In the genomic region with DNA sequence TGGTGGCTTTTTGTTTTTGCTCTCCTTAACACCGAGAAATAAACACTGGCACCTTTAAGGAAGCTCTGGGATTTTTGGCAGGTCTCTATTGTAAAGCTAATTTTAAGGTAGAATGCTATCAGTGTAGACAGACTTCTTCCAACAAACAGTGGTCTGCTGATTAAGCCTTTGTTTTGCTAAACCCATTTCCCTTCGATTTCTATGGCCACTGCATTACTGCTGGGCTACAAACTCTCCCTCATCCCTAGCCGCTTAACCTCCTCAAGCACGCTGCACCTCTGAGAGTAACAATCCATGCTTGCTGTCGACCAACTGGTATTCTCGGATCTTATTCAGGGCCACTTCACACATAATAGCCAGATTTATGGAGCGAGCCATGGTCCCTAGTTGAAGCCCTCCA, we compare ENCODE assay signal across 7 mouse cellular contexts. TPM values are rescaled to one million over a fixed set of nuclear protein-coding genes. Genes with fewer than 3 reads are reported as not detected.
A peak's percentile ranks its signal among the peaks of the same experiment; 100 is the strongest.
DNase-seq lines count a peak whose midpoint lies in the region; ATAC-seq and TF ChIP-seq lines count a peak whose summit lies in the region.

No protein-coding gene starts in this region.

- ATAC-seq in lung, postnatal 0 days: no peak
- ATAC-seq in embryonic facial prominence, embryonic 15.5 days (ENCODE audit: insufficient number of reproducible peaks, low FRiP score, low TSS enrichment, low read depth): no peak
- ATAC-seq in liver, embryonic 11.5 days (replicated peaks; ENCODE audit: low FRiP score): no peak
- ATAC-seq in stomach, postnatal 0 days (ENCODE audit: low FRiP score, low TSS enrichment): no peak
- ATAC-seq in cerebellum, adult (ENCODE audit: insufficient number of reproducible peaks, low FRiP score, low TSS enrichment): no peak

- H3K4me3 ChIP-seq in lung, postnatal 0 days (ENCODE audit: low read depth, low read length): peak overlapping the region; percentile 87; the same call in 1 of the 2 replicates
- peak overlapping the region; percentile 94 for H3K4me3 ChIP-seq in embryonic facial prominence, embryonic 15.5 days (replicated peaks)
- H3K4me3 ChIP-seq in liver, embryonic 11.5 days (ENCODE audit: low read depth, low read length): peak overlapping the region; percentile 96
- peak overlapping the region; percentile 84 for H3K4me3 ChIP-seq in stomach, postnatal 0 days (ENCODE audit: low read depth, low read length)

- DNase-seq in lung, postnatal 0 days (ENCODE audit: low spot score): no peak
- no peak for DNase-seq in lung, postnatal 14 days
- no peak for DNase-seq in liver, embryonic 11.5 days (ENCODE audit: low spot score)
- no peak for DNase-seq in stomach, postnatal 0 days (ENCODE audit: low spot score)
- DNase-seq in gastrocnemius, postnatal 36 days: no peak

- TF ChIP-seq CTCF in lung, postnatal 0 days (IDR thresholded peaks at IDR 0.05): no peak
- no peak for TF ChIP-seq CTCF in stomach, postnatal 0 days (IDR thresholded peaks at IDR 0.05; ENCODE audit: low read depth)

- 10% methylated on average over 7 of the region's 7 CpGs for WGBS in lung, postnatal 0 days
- 13% methylated on average over 7 of the region's 7 CpGs for WGBS in embryonic facial prominence, embryonic 15.5 days
- WGBS in liver, embryonic 11.5 days: 12% methylated on average over 7 of the region's 7 CpGs
- WGBS in stomach, postnatal 0 days: 12% methylated on average over 7 of the region's 7 CpGs

- H3K9me3 ChIP-seq in lung, postnatal 0 days (ENCODE audit: low read length): no peaks in the 10 kb centered on the region
- no peaks in the 10 kb centered on the region for H3K9me3 ChIP-seq in embryonic facial prominence, embryonic 15.5 days (replicated peaks)
- no peaks in the 10 kb centered on the region for H3K9me3 ChIP-seq in liver, embryonic 11.5 days (ENCODE audit: control insufficient read depth, low read length)
- no peaks in the 10 kb centered on the region for H3K9me3 ChIP-seq in stomach, postnatal 0 days (ENCODE audit: control insufficient read depth, low read length)

- intact Hi-C loops in gastrocnemius, postnatal 36 days (cut with DNase I): no loop called here

- no peaks in the 10 kb centered on the region for H3K36me3 ChIP-seq in lung, postnatal 0 days (ENCODE audit: insufficient read depth, low read length)
- no peaks in the 10 kb centered on the region for H3K36me3 ChIP-seq in embryonic facial prominence, embryonic 15.5 days
- no peaks in the 10 kb centered on the region for H3K36me3 ChIP-seq in liver, embryonic 11.5 days (ENCODE audit: control insufficient read depth, insufficient read depth, low read length)
- H3K36me3 ChIP-seq in stomach, postnatal 0 days (ENCODE audit: control insufficient read depth, insufficient read depth, low read length): no peaks in the 10 kb centered on the region

- peak overlapping the region; percentile 91 for H3K27ac ChIP-seq in lung, postnatal 0 days (ENCODE audit: low read length)
- H3K27ac ChIP-seq in embryonic facial prominence, embryonic 15.5 days (replicated peaks): no peak overlapping the region
- 0 out of 2 replicates have a peak overlapping the region, but pooled peaks have one; percentile 92 for H3K27ac ChIP-seq in liver, embryonic 11.5 days (ENCODE audit: low read depth, low read length)
- H3K27ac ChIP-seq in stomach, postnatal 0 days (replicated peaks): no peak overlapping the region

- H3K9ac ChIP-seq in lung, postnatal 0 days (replicated peaks; ENCODE audit: low read depth): peak overlapping the region; percentile 29; the same call in 1 of the 2 replicates
- H3K9ac ChIP-seq in embryonic facial prominence, embryonic 15.5 days: peak overlapping the region; percentile 79; the same call in 1 of the 2 replicates
- peak overlapping the region; percentile 93 for H3K9ac ChIP-seq in liver, embryonic 11.5 days (ENCODE audit: low read depth, low read length)
- peak overlapping the region; percentile 82; the same call in 1 of the 2 replicates for H3K9ac ChIP-seq in stomach, postnatal 0 days (ENCODE audit: low read length)

- peak overlapping the region; percentile 98 for H3K4me2 ChIP-seq in lung, postnatal 0 days (replicated peaks; ENCODE audit: low read depth, low read length)
- peak overlapping the region; percentile 98 for H3K4me2 ChIP-seq in embryonic facial prominence, embryonic 15.5 days (replicated peaks)
- peak overlapping the region; percentile 99 for H3K4me2 ChIP-seq in liver, embryonic 11.5 days
- peak overlapping the region; percentile 89 for H3K4me2 ChIP-seq in stomach, postnatal 0 days (replicated peaks; ENCODE audit: low read depth)

- peaks cover 6% of the 10 kb centered on the region; the same call in 1 of the 2 replicates for H3K4me1 ChIP-seq in lung, postnatal 0 days (ENCODE audit: insufficient read depth, low read depth, low read length)
- H3K4me1 ChIP-seq in embryonic facial prominence, embryonic 15.5 days: peaks cover 14% of the 10 kb centered on the region
- H3K4me1 ChIP-seq in liver, embryonic 11.5 days (replicated peaks; ENCODE audit: control insufficient read depth, insufficient read depth, low read length): peaks cover 7% of the 10 kb centered on the region
- H3K4me1 ChIP-seq in stomach, postnatal 0 days (replicated peaks; ENCODE audit: control insufficient read depth, insufficient read depth): no peaks in the 10 kb centered on the region; the same call in 1 of the 2 replicates

- no peak for TF ChIP-seq EP300 in lung, postnatal 0 days (IDR thresholded peaks at IDR 0.05)
- no peak for TF ChIP-seq EP300 in stomach, postnatal 0 days (optimal IDR thresholded peaks at IDR 0.05)

- H3K27me3 ChIP-seq in lung, postnatal 0 days (replicated peaks; ENCODE audit: insufficient read depth, low read length): no peaks in the 10 kb centered on the region
- H3K27me3 ChIP-seq in embryonic facial prominence, embryonic 15.5 days: no peaks in the 10 kb centered on the region
- H3K27me3 ChIP-seq in liver, embryonic 11.5 days (replicated peaks; ENCODE audit: control insufficient read depth, insufficient read depth, low read length): no peaks in the 10 kb centered on the region
- H3K27me3 ChIP-seq in stomach, postnatal 0 days (ENCODE audit: control insufficient read depth, insufficient read depth, low read length): no peaks in the 10 kb centered on the region

RNA-seq across cellular contexts. Expression of a gene that starts 1.3 kb away (rescaled TPM):
- polyA plus RNA-seq in lung, postnatal 0 days (2015; fragmentation: Nextera tagmentation; extraction: Ambion mirVana): 6.6 and 8.0 TPM in 2 replicates
- polyA plus RNA-seq in embryonic facial prominence, embryonic 15.5 days (2015; fragmentation: Nextera tagmentation; extraction: Ambion mirVana): 11.8 and 12.1 TPM in 2 replicates
- polyA plus RNA-seq in liver, embryonic 11.5 days (2014; fragmentation: Nextera tagmentation; extraction: Ambion mirVana): 14.2 TPM in 2 replicates
- 8.7 and 9.7 TPM in 2 replicates for polyA plus RNA-seq in stomach, postnatal 0 days (2015; fragmentation: Nextera tagmentation; extraction: Ambion mirVana)
- total RNA-seq in gastrocnemius, postnatal 36 days (2021): 10 to 100 TPM; 48.4 to 51.0 TPM

RNA-seq across cellular contexts. Expression of a gene that starts 18.5 kb away (rescaled TPM):
- polyA plus RNA-seq in lung, postnatal 0 days (2015; fragmentation: Nextera tagmentation; extraction: Ambion mirVana): 114 and 128 TPM in 2 replicates
- 117 and 120 TPM in 2 replicates for polyA plus RNA-seq in embryonic facial prominence, embryonic 15.5 days (2015; fragmentation: Nextera tagmentation; extraction: Ambion mirVana)
- polyA plus RNA-seq in liver, embryonic 11.5 days (2014; fragmentation: Nextera tagmentation; extraction: Ambion mirVana): 58.8 and 61.2 TPM in 2 replicates
- 181 and 193 TPM in 2 replicates for polyA plus RNA-seq in stomach, postnatal 0 days (2015; fragmentation: Nextera tagmentation; extraction: Ambion mirVana)
- total RNA-seq in gastrocnemius, postnatal 36 days (2021): 10 to 100 TPM; 35.4 to 38.2 TPM

RNA-seq across cellular contexts. Expression of a gene that starts 20.3 kb away (rescaled TPM):
- 50.3 and 61.3 TPM in 2 replicates for polyA plus RNA-seq in lung, postnatal 0 days (2015; fragmentation: Nextera tagmentation; extraction: Ambion mirVana)
- polyA plus RNA-seq in embryonic facial prominence, embryonic 15.5 days (2015; fragmentation: Nextera tagmentation; extraction: Ambion mirVana): 32.1 and 33.1 TPM in 2 replicates
- polyA plus RNA-seq in liver, embryonic 11.5 days (2014; fragmentation: Nextera tagmentation; extraction: Ambion mirVana): 28.6 and 30.6 TPM in 2 replicates
- polyA plus RNA-seq in stomach, postnatal 0 days (2015; fragmentation: Nextera tagmentation; extraction: Ambion mirVana): 40.8 and 41.5 TPM in 2 replicates
- 1 to 10 TPM; 4.1 to 5.0 TPM for total RNA-seq in gastrocnemius, postnatal 36 days (2021)

RNA-seq across cellular contexts. Expression of a gene that starts 36.2 kb away (rescaled TPM):
- polyA plus RNA-seq in lung, postnatal 0 days (2015; fragmentation: Nextera tagmentation; extraction: Ambion mirVana): 2.0 and 2.2 TPM in 2 replicates
- 5.5 and 7.7 TPM in 2 replicates for polyA plus RNA-seq in embryonic facial prominence, embryonic 15.5 days (2015; fragmentation: Nextera tagmentation; extraction: Ambion mirVana)
- 9.5 and 11.0 TPM in 2 replicates for polyA plus RNA-seq in liver, embryonic 11.5 days (2014; fragmentation: Nextera tagmentation; extraction: Ambion mirVana)
- polyA plus RNA-seq in stomach, postnatal 0 days (2015; fragmentation: Nextera tagmentation; extraction: Ambion mirVana): 3.2 and 5.7 TPM in 2 replicates
- total RNA-seq in gastrocnemius, postnatal 36 days (2021): under 1 TPM in 1 of 2 experiments, not detected in 1; 0.37 TPM

RNA-seq across cellular contexts. Expression of a gene that starts 44.4 kb away (rescaled TPM):
- polyA plus RNA-seq in lung, postnatal 0 days (2015; fragmentation: Nextera tagmentation; extraction: Ambion mirVana): 0.17 TPM in 1 of 2 replicates, not detected in the other
- polyA plus RNA-seq in embryonic facial prominence, embryonic 15.5 days (2015; fragmentation: Nextera tagmentation; extraction: Ambion mirVana): 0.08 TPM in 1 of 2 replicates, not detected in the other
- polyA plus RNA-seq in liver, embryonic 11.5 days (2014; fragmentation: Nextera tagmentation; extraction: Ambion mirVana): not detected in 2 replicates
- polyA plus RNA-seq in stomach, postnatal 0 days (2015; fragmentation: Nextera tagmentation; extraction: Ambion mirVana): not detected in 2 replicates
- total RNA-seq in gastrocnemius, postnatal 36 days (2021): not detected

Comparison
In these comparisons a context has a peak if more than half of its experiments do, and no peak if none do; other contexts are left out.
1. H3K27ac ChIP-seq: peak in lung, postnatal 0 days (single experiment) and liver, embryonic 11.5 days (single experiment); none in embryonic facial prominence, embryonic 15.5 days (single experiment) and stomach, postnatal 0 days (single experiment).
2. H3K9ac ChIP-seq: peak in every context shown above with its lines; median percentile 93 in liver, embryonic 11.5 days; 82 in stomach, postnatal 0 days; 79 in embryonic facial prominence, embryonic 15.5 days; 29 in lung, postnatal 0 days.
3. Peak in every context shown above with its lines, with median percentiles within 50 percentile points of each other: H3K4me2 ChIP-seq and H3K4me3 ChIP-seq.